Mouse (Mus musculus) intestine, embryonic 15.5 days (tissue): ENCODE measurements around the gene Anks1b. TPM values are rescaled to one million over a fixed set of nuclear protein-coding genes. Genes with fewer than 3 reads are reported as not detected.

Source experiments
- ATAC-seq: fragments of 200-750 bp; cut with Nextera tagmentation; 2 replicates; pipeline ENCODE4 v1.8.0; 2017; ENCODE audit warnings: moderate TSS enrichment, moderate library complexity
- H3K27ac ChIP-seq: fragments of 300-500 bp; sonication (generic); 2 replicates; pipeline ENCODE4 v1.5.1; 2015; ENCODE audit warnings: mild to moderate bottlenecking, inconsistent platforms
- H3K27me3 ChIP-seq: fragments of 300-500 bp; sonication (generic); replicated peaks from 2 replicates; pipeline ENCODE4 v1.6.1; 2015; ENCODE audit warnings: inconsistent platforms
- H3K36me3 ChIP-seq: fragments of 300-500 bp; sonication (generic); 2 replicates; pipeline ENCODE4 v1.6.1; 2015; ENCODE audit warnings: inconsistent platforms
- H3K4me1 ChIP-seq: fragments of 300-500 bp; sonication (generic); replicated peaks from 2 replicates; pipeline ENCODE4 v1.6.1; 2015; ENCODE audit warnings: inconsistent platforms
- H3K4me2 ChIP-seq: fragments of 300-500 bp; sonication (generic); replicated peaks from 2 replicates; pipeline ENCODE4 v1.6.1; 2015; ENCODE audit warnings: mild to moderate bottlenecking, inconsistent platforms
- H3K4me3 ChIP-seq: fragments of 300-500 bp; sonication (generic); replicated peaks from 2 replicates; pipeline ENCODE4 v1.5.1; 2015; ENCODE audit warnings: inconsistent platforms
- H3K9ac ChIP-seq: fragments of 300-500 bp; sonication (generic); 2 replicates; pipeline ENCODE4 v1.6.1; 2015; ENCODE audit warnings: inconsistent platforms
- H3K9me3 ChIP-seq: fragments of 300-500 bp; sonication (generic); 2 replicates; pipeline ENCODE4 v1.6.1; 2016; ENCODE audit warnings: inconsistent platforms
- WGBS: fragments of 180-500 bp; shearing (Covaris S2); methylation state at CpG from one replicate; pipeline ENCODE4 v1.1.7; 2015; 5-methylcytosine and 5-hydroxymethylcytosine counted together
- polyA plus RNA-seq: library from polyadenylated mRNA; unstranded; fragments of >200 nt; fragmentation: Nextera tagmentation; extraction: Ambion mirVana; gene quantifications from 2 replicates; pipeline ENCODE4 v1.2.1, GENCODE M21; 2015

Anks1b gene
- polyA plus RNA-seq, 1 experiment from 2014 or later: 0.85 TPM

GRCm38 (mm10) chr10:90907381-90907780, 1034.1 kb downstream of the Anks1b start:
- no peak overlapping the region for H3K4me3 ChIP-seq
- no peaks in the 10 kb centered on the region for H3K4me1 ChIP-seq
- no peaks in the 10 kb centered on the region for H3K27me3 ChIP-seq
- H3K4me2 ChIP-seq: no peak overlapping the region
- no peak overlapping the region for H3K9ac ChIP-seq
- no peaks in the 10 kb centered on the region for H3K36me3 ChIP-seq
- no peaks in the 10 kb centered on the region for H3K9me3 ChIP-seq
- 74% methylated on average over 8 of the region's 8 CpGs for WGBS
- no peak for ATAC-seq
- no peak overlapping the region for H3K27ac ChIP-seq

- Histone ChIP-seq H3K9me3 (no peaks in the 10 kb centered on the region), H3K4me3 (no peak overlapping the region), H3K36me3 (no peaks in the 10 kb centered on the region), H3K9ac (no peak overlapping the region), H3K27ac (no peak overlapping the region), H3K4me2 (no peak overlapping the region), H3K27me3 (no peaks in the 10 kb centered on the region), H3K4me1 (no peaks in the 10 kb centered on the region)
- ATAC-seq: no peak
- 85% methylated on average over 7 of the region's 7 CpGs for WGBS
These were observed 1050.2 kb downstream of the Anks1b start for GRCm38 (mm10) chr10:90923476-90923875.

GRCm38 (mm10) chr10:90933088-90933487, 1059.8 kb downstream of the Anks1b start:
- Histone ChIP-seq H3K9me3 (no peaks in the 10 kb centered on the region), H3K4me1 (no peaks in the 10 kb centered on the region), H3K36me3 (no peaks in the 10 kb centered on the region), H3K4me2 (no peak overlapping the region), H3K27me3 (no peaks in the 10 kb centered on the region), H3K9ac (no peak overlapping the region), H3K27ac (no peak overlapping the region), H3K4me3 (no peak overlapping the region)
- WGBS: 79% methylated on average over 5 of the region's 5 CpGs
- ATAC-seq: no peak

- Histone ChIP-seq H3K27me3 (no peaks in the 10 kb centered on the region), H3K9me3 (no peaks in the 10 kb centered on the region), H3K27ac (no peak overlapping the region), H3K4me3 (no peak overlapping the region), H3K36me3 (no peaks in the 10 kb centered on the region), H3K4me1 (no peaks in the 10 kb centered on the region), H3K4me2 (no peak overlapping the region), H3K9ac (no peak overlapping the region)
- ATAC-seq: no peak
- 51% methylated on average over 13 of the region's 13 CpGs for WGBS
These were observed 1061.4 kb downstream of the Anks1b start for GRCm38 (mm10) chr10:90934678-90935077.

- Histone ChIP-seq H3K4me1 (no peaks in the 10 kb centered on the region), H3K4me3 (no peak overlapping the region), H3K4me2 (no peak overlapping the region), H3K27ac (no peak overlapping the region), H3K9ac (no peak overlapping the region), H3K9me3 (no peaks in the 10 kb centered on the region), H3K36me3 (no peaks in the 10 kb centered on the region), H3K27me3 (no peaks in the 10 kb centered on the region)
- no peak for ATAC-seq
- 87% methylated on average over 5 of the region's 5 CpGs for WGBS
These were observed 1064.6 kb downstream of the Anks1b start for GRCm38 (mm10) chr10:90937721-90938460.

GRCm38 (mm10) chr10:90940521-90941520, 1067.5 kb downstream of the Anks1b start:
- no peaks in the 10 kb centered on the region for H3K27me3 ChIP-seq
- no peaks in the 10 kb centered on the region for H3K36me3 ChIP-seq
- H3K9me3 ChIP-seq: no peaks in the 10 kb centered on the region
- H3K9ac ChIP-seq: no peak overlapping the region
- H3K4me1 ChIP-seq: no peaks in the 10 kb centered on the region
- no peak overlapping the region for H3K4me2 ChIP-seq
- H3K4me3 ChIP-seq: no peak overlapping the region
- 80% methylated on average over 15 of the region's 15 CpGs for WGBS
- H3K27ac ChIP-seq: no peak overlapping the region
- ATAC-seq: no peak

GRCm38 (mm10) chr10:90942001-90942700, 1068.8 kb downstream of the Anks1b start:
- H3K9me3 ChIP-seq: no peaks in the 10 kb centered on the region
- no peak overlapping the region for H3K4me3 ChIP-seq
- no peaks in the 10 kb centered on the region for H3K4me1 ChIP-seq
- no peak overlapping the region for H3K4me2 ChIP-seq
- H3K27me3 ChIP-seq: no peaks in the 10 kb centered on the region
- H3K36me3 ChIP-seq: no peaks in the 10 kb centered on the region
- ATAC-seq: no peak
- 81% methylated on average over 14 of the region's 14 CpGs for WGBS
- no peak overlapping the region for H3K9ac ChIP-seq
- H3K27ac ChIP-seq: no peak overlapping the region

- Histone ChIP-seq H3K9ac (no peak overlapping the region), H3K27me3 (no peaks in the 10 kb centered on the region), H3K9me3 (no peaks in the 10 kb centered on the region), H3K4me1 (no peaks in the 10 kb centered on the region), H3K4me2 (no peak overlapping the region), H3K27ac (no peak overlapping the region), H3K4me3 (no peak overlapping the region), H3K36me3 (no peaks in the 10 kb centered on the region)
- 85% methylated on average over 6 of the region's 6 CpGs for WGBS
- ATAC-seq: no peak
These were observed 1073.7 kb downstream of the Anks1b start for GRCm38 (mm10) chr10:90947043-90947442.

- no peak overlapping the region for H3K4me2 ChIP-seq
- WGBS: 92% methylated on average over 18 of the region's 18 CpGs
- no peak for ATAC-seq
These were observed 1074.5 kb downstream of the Anks1b start for GRCm38 (mm10) chr10:90947608-90948373.

GRCm38 (mm10) chr10:90953103-90953709, 1079.9 kb downstream of the Anks1b start:
- Histone ChIP-seq H3K4me2 (no peak overlapping the region), H3K27ac (no peak overlapping the region), H3K9me3 (no peaks in the 10 kb centered on the region), H3K36me3 (no peaks in the 10 kb centered on the region), H3K4me1 (no peaks in the 10 kb centered on the region), H3K9ac (no peak overlapping the region), H3K4me3 (no peak overlapping the region), H3K27me3 (no peaks in the 10 kb centered on the region)
- WGBS: 88% methylated on average over 15 of the region's 15 CpGs
- ATAC-seq: no peak

More at GRCm38 (mm10) chr10:90947608-90948373, 1074.5 kb downstream of the Anks1b start:
- Histone ChIP-seq H3K9me3 (no peaks in the 10 kb centered on the region), H3K4me3 (no peak overlapping the region), H3K27ac (no peak overlapping the region), H3K4me1 (no peaks in the 10 kb centered on the region), H3K36me3 (no peaks in the 10 kb centered on the region), H3K9ac (no peak overlapping the region), H3K27me3 (no peaks in the 10 kb centered on the region)

- Histone ChIP-seq H3K9ac (no peak overlapping the region), H3K9me3 (no peaks in the 10 kb centered on the region), H3K4me3 (no peak overlapping the region), H3K4me1 (no peaks in the 10 kb centered on the region), H3K27me3 (no peaks in the 10 kb centered on the region), H3K27ac (no peak overlapping the region), H3K4me2 (no peak overlapping the region), H3K36me3 (no peaks in the 10 kb centered on the region)
- ATAC-seq: no peak
- WGBS: 67% methylated on average over 6 of the region's 6 CpGs
These were observed 1080.5 kb downstream of the Anks1b start for GRCm38 (mm10) chr10:90953821-90954220.
